Mouse (Mus musculus) inflammation-experienced regulatory T-cells, adult 16 weeks (primary cell): ENCODE results near the gene Relt. TPM values are rescaled to one million over a fixed set of nuclear protein-coding genes. Genes with fewer than 3 reads are reported as not detected.

Source experiments
- polyA plus RNA-seq: library from polyadenylated mRNA; unstranded; fragments of 100-300 nt; shearing (Covaris generic); gene quantifications from one replicate; pipeline ENCODE4 v1.2.1, GENCODE M21; 2017

The Relt gene
- polyA plus RNA-seq: 38.5 TPM

DNA sequence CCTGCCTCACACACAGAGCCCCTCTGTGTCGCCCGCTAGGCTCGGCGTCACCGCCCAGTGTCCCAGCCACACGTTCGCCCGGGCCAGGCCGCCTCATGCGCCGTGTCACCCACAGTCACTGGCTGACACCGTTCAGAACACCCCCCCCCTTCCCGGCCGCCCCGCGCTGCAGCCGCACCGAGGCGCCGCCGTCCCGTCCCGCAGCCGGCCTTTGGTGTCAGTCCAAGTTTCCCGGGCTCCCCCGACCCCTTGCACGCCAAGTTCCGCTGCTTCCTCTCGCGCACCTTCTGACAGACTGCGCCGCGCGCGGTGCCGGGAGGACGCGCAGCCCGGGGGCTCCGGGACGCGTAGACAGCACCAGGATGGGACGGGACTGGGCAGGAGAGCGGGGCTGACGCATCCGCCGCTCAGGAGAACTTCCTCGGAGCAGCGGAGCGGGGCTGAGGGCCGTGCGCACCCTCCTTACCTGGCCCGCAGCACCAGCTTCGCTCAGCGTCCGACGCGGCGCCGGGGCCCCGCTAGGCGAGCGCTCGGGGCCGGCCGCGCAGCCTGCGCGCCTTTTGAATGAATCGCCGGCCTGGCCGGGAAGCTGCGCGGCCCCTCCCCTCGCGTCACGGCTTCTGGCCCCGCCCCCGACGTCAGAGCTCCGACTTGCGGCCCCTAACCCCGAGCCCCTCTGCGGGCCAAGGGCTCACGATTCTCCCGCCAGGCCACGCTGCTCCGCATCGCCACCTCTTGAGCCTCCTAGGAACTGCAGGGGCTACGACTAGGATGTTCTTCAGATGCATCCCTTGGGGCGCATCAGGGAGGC lies at the start of gene Relt:
Gene Relt (minus strand): TSS at position 619 of the 811 bp plus-strand sequence.

Other genes with a start within 250 kb of the Relt start
- 0.20 TPM for gene Plekhb1, start 201.0 kb downstream of the Relt start, polyA plus RNA-seq
- gene Fam168a, start 156.8 kb downstream of the Relt start, polyA plus RNA-seq: 31.8 TPM
- gene Arhgef17, start 68.7 kb upstream of the Relt start, polyA plus RNA-seq: not detected
- gene P2ry6, start 111.2 kb upstream of the Relt start, polyA plus RNA-seq: not detected
- gene P2ry2, start 149.4 kb upstream of the Relt start, polyA plus RNA-seq: not detected
- 43.9 TPM for gene Fchsd2, start 229.4 kb upstream of the Relt start, polyA plus RNA-seq